Mouse (Mus musculus) urinary bladder, postnatal 14 days (tissue): ENCODE measurements around the gene Nxf3.
A peak's percentile ranks its signal among the peaks of the same experiment; 100 is the strongest.
"Not testable (repeated sequence)": the region's sequence is repeated elsewhere in the genome, so short reads cannot be mapped to it uniquely, and the experiment has no call there.

Experiments
- DNase-seq: peaks from one replicate; pipeline ENCODE4 v3.0.0; 2021; ENCODE audit warnings: low spot score

Gene Nxf3

DNA sequence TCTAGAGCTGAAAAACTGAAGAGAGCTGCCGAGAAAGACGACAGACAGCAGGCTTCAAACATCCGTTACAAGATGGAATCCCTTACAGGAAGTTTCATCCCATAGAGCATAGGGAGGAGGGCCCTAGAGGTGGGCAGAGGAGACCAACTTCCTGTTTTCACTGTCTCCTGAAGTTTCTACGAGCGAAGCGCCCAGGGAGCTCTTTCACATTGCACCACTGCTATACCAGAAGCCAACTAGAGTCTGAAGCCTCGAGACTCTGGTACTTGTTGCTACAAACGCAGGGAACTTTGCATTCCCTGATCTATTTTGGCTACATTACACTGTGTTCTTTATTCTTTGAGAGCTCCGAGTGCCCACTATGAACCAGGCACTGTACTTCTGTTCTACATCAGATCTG is at the start of gene Nxf3:
Nxf3 (minus strand) TSS at position 101 of the 400 bp plus-strand sequence.
- no peak for DNase-seq

- peak; percentile 27 for DNase-seq
Observed at GRCm38 (mm10) chrX:136127744-136128064, 42.6 kb upstream of the Nxf3 start.

DNA sequence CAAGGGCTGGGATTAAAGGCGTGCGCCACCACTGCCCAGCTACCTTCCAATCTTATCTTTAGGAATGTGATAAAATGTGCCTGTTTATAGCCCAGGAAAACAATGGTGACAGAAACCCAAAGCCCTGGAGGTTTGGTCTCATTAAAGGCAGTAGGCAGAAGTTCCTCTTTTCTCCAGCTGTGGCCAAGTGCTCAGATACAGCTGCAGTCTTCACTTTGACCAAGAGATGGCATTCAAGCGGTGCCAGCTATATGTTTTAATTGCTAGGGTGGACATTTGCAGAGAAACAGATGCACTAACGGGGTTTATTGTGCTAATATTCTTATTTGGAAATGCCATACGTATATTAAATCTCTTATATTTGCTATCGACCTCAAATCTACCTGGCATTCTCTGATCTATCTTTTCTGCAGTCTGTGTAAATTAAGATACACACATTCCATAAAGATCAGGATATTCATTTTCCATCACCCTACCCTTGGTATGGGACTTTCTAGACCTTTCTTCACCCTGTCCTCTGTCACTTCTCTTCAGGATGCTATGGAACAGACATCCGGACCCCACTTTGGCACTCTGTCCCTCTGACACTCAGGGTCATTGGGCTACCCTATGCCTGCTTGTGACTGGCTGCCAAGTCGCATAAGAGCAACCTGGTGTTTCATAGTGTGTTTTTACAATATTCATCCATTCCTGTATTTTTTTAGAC is 42.1 kb upstream of the Nxf3 start:
- no peak for DNase-seq

- peak; percentile 3 for DNase-seq
Observed at GRCm38 (mm10) chrX:136115419-136115961, 30.4 kb upstream of the Nxf3 start.

DNA sequence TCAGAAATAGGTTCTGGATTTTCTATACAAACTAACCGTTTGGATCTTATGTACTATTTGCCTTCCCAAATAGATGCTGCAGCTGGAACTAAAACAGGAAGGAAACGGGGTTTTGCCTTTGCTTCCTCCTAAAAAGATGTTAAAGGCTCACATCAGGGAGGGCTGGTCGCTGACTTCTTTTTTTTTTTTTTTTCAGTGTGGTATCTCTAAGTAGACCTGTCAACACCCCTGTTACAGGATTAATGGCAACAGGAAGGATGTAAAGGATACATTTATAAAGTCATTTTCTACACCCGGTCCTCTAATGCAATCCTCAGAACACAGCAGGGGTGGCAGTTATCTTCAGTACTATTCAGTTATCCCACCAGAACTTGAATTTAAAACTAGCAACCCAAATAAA is 30.0 kb upstream of the Nxf3 start:
- DNase-seq = no peak

- peak; percentile 4 for DNase-seq
Observed at GRCm38 (mm10) chrX:136107942-136108341, 22.9 kb upstream of the Nxf3 start.

- no peak for DNase-seq
Observed at GRCm38 (mm10) chrX:136104724-136105088, 19.7 kb upstream of the Nxf3 start.

- DNase-seq = no peak
Observed at GRCm38 (mm10) chrX:136104046-136104723, 19.1 kb upstream of the Nxf3 start.

- no peak for DNase-seq
Observed at GRCm38 (mm10) chrX:136094421-136094820, 9.4 kb upstream of the Nxf3 start.

DNA sequence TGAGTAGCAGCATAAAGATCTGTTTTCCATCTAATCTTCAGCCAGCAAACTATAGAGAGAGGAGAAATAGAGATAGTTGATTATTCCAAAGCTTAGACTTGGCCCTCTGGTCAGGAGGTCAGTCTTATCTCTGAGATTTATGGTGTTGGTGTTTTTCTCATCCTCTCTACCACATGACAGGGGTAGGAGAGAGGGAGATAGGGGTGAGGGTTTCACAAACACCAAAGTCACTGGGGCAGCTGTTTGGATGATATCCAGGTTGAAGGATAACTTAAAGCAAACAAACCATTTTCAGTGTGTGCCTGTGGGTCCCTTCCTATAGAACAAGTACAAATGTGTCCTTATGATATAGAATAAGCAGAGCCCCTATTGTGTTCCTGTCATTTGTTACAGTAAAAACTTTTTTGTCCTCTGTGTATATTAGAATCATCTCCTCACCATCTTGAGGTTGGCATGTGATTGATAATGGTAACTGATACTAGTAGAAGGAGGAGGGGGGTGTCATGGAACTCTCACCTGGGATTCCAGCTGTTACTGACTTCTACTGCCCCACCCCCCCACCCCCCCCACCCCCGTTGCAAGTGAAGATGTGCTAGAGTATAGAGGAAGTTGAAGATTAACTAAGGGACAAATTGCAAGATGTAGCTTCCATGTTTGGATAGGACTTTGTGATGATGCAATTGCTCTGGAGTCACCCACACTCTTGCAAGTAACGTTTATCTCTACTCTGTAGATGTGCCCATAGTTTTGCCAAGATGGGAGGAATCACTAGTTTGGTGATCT is 7.6 kb upstream of the Nxf3 start:
- DNase-seq = no peak

GRCm38 (mm10) chrX:136068020-136068419 is 17.0 kb downstream of the Nxf3 start, which contains the start of gene Bex2:
TSS of gene Bex2 (minus strand) at chrX:136068236.
- not testable (repeated sequence) for DNase-seq

- DNase-seq = not testable (repeated sequence)
Observed at GRCm38 (mm10) chrX:136067201-136067991, 17.7 kb downstream of the Nxf3 start.

DNA sequence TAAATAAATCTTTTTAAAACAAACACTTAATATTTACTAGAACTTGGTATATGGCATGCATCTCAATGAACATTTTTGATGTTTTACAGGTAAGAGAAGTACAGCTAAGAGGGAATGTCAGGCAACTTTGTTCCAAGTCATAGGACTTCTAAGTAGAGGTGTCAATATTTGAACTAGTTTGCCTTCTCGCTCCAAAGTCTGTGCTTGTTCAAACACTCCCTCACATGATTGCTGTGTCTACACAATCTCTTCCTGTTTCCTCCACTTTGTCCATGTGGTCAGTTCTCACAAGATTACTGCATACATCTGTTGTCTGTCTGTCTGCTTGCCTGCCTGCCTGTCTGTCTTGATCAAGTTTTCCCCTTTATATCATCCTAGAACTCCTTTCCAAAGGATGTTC is 24.4 kb downstream of the Nxf3 start:
- DNase-seq = no peak

GRCm38 (mm10) chrX:136051219-136051618 is 33.8 kb downstream of the Nxf3 start:
- no peak for DNase-seq

GRCm38 (mm10) chrX:136047528-136047927 is 37.5 kb downstream of the Nxf3 start:
- peak; percentile 47 for DNase-seq

DNA sequence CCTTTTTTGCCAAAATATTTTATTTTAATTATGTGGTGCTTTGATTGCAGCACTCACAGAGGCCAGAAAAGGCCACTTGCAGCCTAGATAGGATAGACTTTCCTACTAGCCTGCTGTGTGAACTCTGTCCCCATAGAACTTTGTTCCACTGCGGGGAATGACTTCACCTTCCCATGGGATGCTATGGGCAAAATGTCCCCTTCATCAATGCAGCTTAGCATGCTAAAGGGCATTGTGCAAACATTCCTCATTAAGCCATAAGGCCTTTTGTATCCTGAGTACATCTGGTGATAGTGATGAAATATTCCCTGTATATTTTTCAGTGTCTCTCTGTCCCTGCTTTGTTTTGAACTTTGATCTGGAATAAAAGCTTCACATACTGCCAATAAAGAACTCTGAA is 41.3 kb downstream of the Nxf3 start:
- no peak for DNase-seq

GRCm38 (mm10) chrX:136032799-136033763 is 52.0 kb downstream of the Nxf3 start, which contains the start of gene Arxes1:
TSS of gene Arxes1 (plus strand) at chrX:136033367.
- DNase-seq = peak; percentile 10

GRCm38 (mm10) chrX:136030331-136030730 is 54.7 kb downstream of the Nxf3 start:
- no peak for DNase-seq
